Mouse (Mus musculus): ENCODE measurements around the gene Tjap1. TPM values are rescaled to one million over a fixed set of nuclear protein-coding genes. Genes with fewer than 3 reads are reported as not detected.

Tjap1 gene
- polyA plus RNA-seq, 1 experiment = 50.9 TPM

- Histone ChIP-seq H3K36me3 (ENCODE audit: control insufficient read depth, insufficient read depth) (no peaks in the 10 kb centered on the region), H3K4me2 (ENCODE audit: low read depth) (peak within 1 kb of the TSS; percentile 97), H3K4me3 (peak within 1 kb of the TSS; percentile 28), H3K79me2 (ENCODE audit: control insufficient read depth, insufficient read depth) (peaks cover 11% of the 10 kb centered on the region), H3K27me3 (ENCODE audit: control insufficient read depth, insufficient read depth, insufficient read length) (no peaks in the 10 kb centered on the region), H3ac (ENCODE audit: control insufficient read depth, insufficient read length) (peak within 1 kb of the TSS; percentile 55)
- TF ChIP-seq CEBPB (IDR thresholded peaks at IDR 0.05; ENCODE audit: insufficient read depth, poor library complexity, severe bottlenecking) (no peak), POLR2AphosphoS2 (IDR thresholded peaks at IDR 0.05; ENCODE audit: insufficient read length, low read depth) (peak; percentile 90), REST (IDR thresholded peaks at IDR 0.05; ENCODE audit: insufficient read depth, insufficient read length) (no peak), MYOG (IDR thresholded peaks at IDR 0.05; ENCODE audit: control insufficient read depth in 1 of 3, insufficient read depth in 1 of 3, insufficient read length in 2 of 3, low read depth in 2 of 3) (peak; percentile 37 to 85 (median 83)), MYOD1 (IDR thresholded peaks at IDR 0.05; ENCODE audit: control insufficient read depth in 1 of 3, insufficient read length in 2 of 3, low read depth in 2 of 3) (peak in 2 of 3 experiments; percentile 71 to 85), USF1 (IDR thresholded peaks at IDR 0.05; ENCODE audit: low read depth) (no peak), TCF12 (IDR thresholded peaks at IDR 0.05; ENCODE audit: insufficient read depth, poor library complexity, severe bottlenecking) (no peak), SRF (IDR thresholded peaks at IDR 0.05; ENCODE audit: control insufficient read depth, insufficient read length, low read depth) (no peak), POLR2A (IDR thresholded peaks at IDR 0.05; ENCODE audit: insufficient read length, low read depth) (peak; percentile 61), TCF3 (IDR thresholded peaks at IDR 0.05; ENCODE audit: insufficient read length, low read depth) (no peak), MAX (IDR thresholded peaks at IDR 0.05; ENCODE audit: low read depth) (peak; percentile 43)
These were observed 29.3 kb downstream of the Tjap1 start, which contains the start of gene Lrrc73 for GRCm38 (mm10) chr17:46253452-46254084. Gene Lrrc73 (plus strand): TSS chr17:46253531.

- peaks cover 18% of the 10 kb centered on the region for H3K79me2 ChIP-seq (ENCODE audit: control insufficient read depth, insufficient read depth)
- H3K4me2 ChIP-seq (ENCODE audit: low read depth) = peak overlapping the region; percentile 97
- H3K36me3 ChIP-seq (ENCODE audit: control insufficient read depth, insufficient read depth) = no peaks in the 10 kb centered on the region
- H3K4me3 ChIP-seq = peak overlapping the region; percentile 28
- TF ChIP-seq USF1 (IDR thresholded peaks at IDR 0.05; ENCODE audit: low read depth) (no peak), TCF3 (IDR thresholded peaks at IDR 0.05; ENCODE audit: insufficient read length, low read depth) (no peak), POLR2AphosphoS2 (IDR thresholded peaks at IDR 0.05; ENCODE audit: insufficient read length, low read depth) (no peak), MYOG (IDR thresholded peaks at IDR 0.05; ENCODE audit: control insufficient read depth in 1 of 3, insufficient read depth in 1 of 3, insufficient read length in 2 of 3, low read depth in 2 of 3) (no peak), MYOD1 (IDR thresholded peaks at IDR 0.05; ENCODE audit: control insufficient read depth in 1 of 3, insufficient read length in 2 of 3, low read depth in 2 of 3) (no peak), CEBPB (IDR thresholded peaks at IDR 0.05; ENCODE audit: insufficient read depth, poor library complexity, severe bottlenecking) (no peak), SRF (IDR thresholded peaks at IDR 0.05; ENCODE audit: control insufficient read depth, insufficient read length, low read depth) (no peak), REST (IDR thresholded peaks at IDR 0.05; ENCODE audit: insufficient read depth, insufficient read length) (no peak), TCF12 (IDR thresholded peaks at IDR 0.05; ENCODE audit: insufficient read depth, poor library complexity, severe bottlenecking) (no peak), POLR2A (IDR thresholded peaks at IDR 0.05; ENCODE audit: insufficient read length, low read depth) (no peak), E2F4 (IDR thresholded peaks at IDR 0.05; ENCODE audit: insufficient read depth) (no peak), MAX (IDR thresholded peaks at IDR 0.05; ENCODE audit: low read depth) (no peak)
- no peak overlapping the region for H3ac ChIP-seq (ENCODE audit: control insufficient read depth, insufficient read length)
- no peaks in the 10 kb centered on the region for H3K27me3 ChIP-seq (ENCODE audit: control insufficient read depth, insufficient read depth, insufficient read length)
These were observed 30.0 kb downstream of the Tjap1 start for GRCm38 (mm10) chr17:46252571-46253451.

GRCm38 (mm10) chr17:46251174-46251573 is 31.7 kb downstream of the Tjap1 start:
- TF ChIP-seq TCF12 (IDR thresholded peaks at IDR 0.05; ENCODE audit: insufficient read depth, poor library complexity, severe bottlenecking) (no peak), CEBPB (IDR thresholded peaks at IDR 0.05; ENCODE audit: insufficient read depth, poor library complexity, severe bottlenecking) (no peak), MAX (IDR thresholded peaks at IDR 0.05; ENCODE audit: low read depth) (no peak), POLR2A (IDR thresholded peaks at IDR 0.05; ENCODE audit: insufficient read length, low read depth) (no peak), REST (IDR thresholded peaks at IDR 0.05; ENCODE audit: insufficient read depth, insufficient read length) (no peak), POLR2AphosphoS2 (IDR thresholded peaks at IDR 0.05; ENCODE audit: insufficient read length, low read depth) (no peak)
- peaks cover 34% of the 10 kb centered on the region for H3K79me2 ChIP-seq (ENCODE audit: control insufficient read depth, insufficient read depth)
- no peak overlapping the region for H3K4me3 ChIP-seq
- H3K4me2 ChIP-seq (ENCODE audit: low read depth) = no peak overlapping the region
- H3K27me3 ChIP-seq (ENCODE audit: control insufficient read depth, insufficient read depth, insufficient read length) = no peaks in the 10 kb centered on the region
- no peak overlapping the region for H3ac ChIP-seq (ENCODE audit: control insufficient read depth, insufficient read length)
- H3K36me3 ChIP-seq (ENCODE audit: control insufficient read depth, insufficient read depth) = no peaks in the 10 kb centered on the region

GRCm38 (mm10) chr17:46248189-46248522 is 34.7 kb downstream of the Tjap1 start:
- H3K36me3 ChIP-seq (ENCODE audit: control insufficient read depth, insufficient read depth) = peaks cover 7% of the 10 kb centered on the region
- no peaks in the 10 kb centered on the region for H3K27me3 ChIP-seq (ENCODE audit: control insufficient read depth, insufficient read depth, insufficient read length)
- H3K79me2 ChIP-seq (ENCODE audit: control insufficient read depth, insufficient read depth) = peaks cover 39% of the 10 kb centered on the region
- peak overlapping the region; percentile 75 for H3ac ChIP-seq (ENCODE audit: control insufficient read depth, insufficient read length)
- H3K4me3 ChIP-seq = peak overlapping the region; percentile 81
- H3K4me2 ChIP-seq (ENCODE audit: low read depth) = peak overlapping the region; percentile 97
- TF ChIP-seq POLR2AphosphoS2 (IDR thresholded peaks at IDR 0.05; ENCODE audit: insufficient read length, low read depth) (no peak), TCF3 (IDR thresholded peaks at IDR 0.05; ENCODE audit: insufficient read length, low read depth) (no peak), TCF12 (IDR thresholded peaks at IDR 0.05; ENCODE audit: insufficient read depth, poor library complexity, severe bottlenecking) (no peak), CEBPB (IDR thresholded peaks at IDR 0.05; ENCODE audit: insufficient read depth, poor library complexity, severe bottlenecking) (no peak), E2F4 (IDR thresholded peaks at IDR 0.05; ENCODE audit: insufficient read depth) (no peak), MAX (IDR thresholded peaks at IDR 0.05; ENCODE audit: low read depth) (no peak), POLR2A (IDR thresholded peaks at IDR 0.05; ENCODE audit: insufficient read length, low read depth) (no peak), USF1 (IDR thresholded peaks at IDR 0.05; ENCODE audit: low read depth) (no peak)

All from myocyte (in vitro differentiated cells).